Mouse (Mus musculus): ENCODE results near the gene Mtln. TPM values are rescaled to one million over a fixed set of nuclear protein-coding genes. Genes with fewer than 3 reads are reported as not detected.

Gene Mtln
- polyA plus RNA-seq, 1 experiment from 2014 or later: 41.8 TPM

- H3K9me3 ChIP-seq: no peaks in the 10 kb centered on the region
- no peak overlapping the region for H3K27ac ChIP-seq
- H3K9ac ChIP-seq: no peak overlapping the region
- no peak overlapping the region for H3K4me2 ChIP-seq
- no peaks in the 10 kb centered on the region for H3K27me3 ChIP-seq
- 75% methylated on average over 5 of the region's 5 CpGs for WGBS
- no peak overlapping the region for H3K4me3 ChIP-seq
- H3K4me1 ChIP-seq: no peaks in the 10 kb centered on the region
- peaks cover 24% of the 10 kb centered on the region; the same call in 1 of the 2 replicates for H3K36me3 ChIP-seq
- no peak for ATAC-seq (ENCODE audit: insufficient number of reproducible peaks, low FRiP score, low TSS enrichment, low read depth)
Measured at GRCm38 (mm10) chr2:127778451-127778850, 13.8 kb downstream of the Mtln start.

GRCm38 (mm10) chr2:127775013-127775412 is 17.3 kb downstream of the Mtln start:
- no peak overlapping the region for H3K4me3 ChIP-seq
- no peak for ATAC-seq (ENCODE audit: insufficient number of reproducible peaks, low FRiP score, low TSS enrichment, low read depth)
- H3K27me3 ChIP-seq: no peaks in the 10 kb centered on the region
- peaks cover 42% of the 10 kb centered on the region for H3K36me3 ChIP-seq
- H3K9ac ChIP-seq: no peak overlapping the region
- H3K9me3 ChIP-seq: no peaks in the 10 kb centered on the region
- no peaks in the 10 kb centered on the region for H3K4me1 ChIP-seq
- no peak overlapping the region for H3K4me2 ChIP-seq
- no peak overlapping the region for H3K27ac ChIP-seq
- WGBS: 70% methylated on average over 3 of the region's 3 CpGs

- WGBS: 50% methylated on average over 1 of the region's 1 CpGs
- Histone ChIP-seq H3K9me3 (no peaks in the 10 kb centered on the region), H3K4me1 (no peaks in the 10 kb centered on the region), H3K4me2 (no peak overlapping the region), H3K9ac (no peak overlapping the region), H3K27me3 (no peaks in the 10 kb centered on the region), H3K27ac (no peak overlapping the region), H3K36me3 (peaks cover 45% of the 10 kb centered on the region), H3K4me3 (no peak overlapping the region)
- ATAC-seq (ENCODE audit: insufficient number of reproducible peaks, low FRiP score, low TSS enrichment, low read depth): no peak
Measured at GRCm38 (mm10) chr2:127774578-127774941, 17.7 kb downstream of the Mtln start.

GRCm38 (mm10) chr2:127773938-127774577 is 18.2 kb downstream of the Mtln start:
- Histone ChIP-seq H3K4me2 (no peak overlapping the region), H3K4me3 (no peak overlapping the region), H3K36me3 (peaks cover 48% of the 10 kb centered on the region), H3K27me3 (no peaks in the 10 kb centered on the region), H3K9me3 (no peaks in the 10 kb centered on the region), H3K9ac (no peak overlapping the region), H3K4me1 (no peaks in the 10 kb centered on the region), H3K27ac (no peak overlapping the region)
- WGBS: 57% methylated on average over 15 of the region's 15 CpGs
- ATAC-seq (ENCODE audit: insufficient number of reproducible peaks, low FRiP score, low TSS enrichment, low read depth): no peak

GRCm38 (mm10) chr2:127761587-127761986 is 30.7 kb downstream of the Mtln start:
- no peak for ATAC-seq (ENCODE audit: insufficient number of reproducible peaks, low FRiP score, low TSS enrichment, low read depth)
- Histone ChIP-seq H3K36me3 (peaks cover 34% of the 10 kb centered on the region), H3K9me3 (no peaks in the 10 kb centered on the region), H3K27ac (no peak overlapping the region), H3K27me3 (no peaks in the 10 kb centered on the region), H3K4me3 (no peak overlapping the region), H3K4me1 (no peaks in the 10 kb centered on the region), H3K4me2 (no peak overlapping the region), H3K9ac (no peak overlapping the region)
- WGBS: 80% methylated on average over 5 of the region's 5 CpGs

- H3K4me3 ChIP-seq: no peak overlapping the region
- H3K9me3 ChIP-seq: no peaks in the 10 kb centered on the region
- H3K36me3 ChIP-seq: peaks cover 39% of the 10 kb centered on the region
- H3K4me1 ChIP-seq: no peaks in the 10 kb centered on the region
- no peak overlapping the region for H3K27ac ChIP-seq
- H3K9ac ChIP-seq: no peak overlapping the region
- ATAC-seq (ENCODE audit: insufficient number of reproducible peaks, low FRiP score, low TSS enrichment, low read depth): no peak
- WGBS: 73% methylated on average over 10 of the region's 10 CpGs
- no peaks in the 10 kb centered on the region for H3K27me3 ChIP-seq
- no peak overlapping the region for H3K4me2 ChIP-seq
Measured at GRCm38 (mm10) chr2:127760429-127761000, 31.8 kb downstream of the Mtln start.

GRCm38 (mm10) chr2:127760014-127760413 is 32.3 kb downstream of the Mtln start:
- H3K27me3 ChIP-seq: no peaks in the 10 kb centered on the region
- H3K9ac ChIP-seq: no peak overlapping the region
- H3K36me3 ChIP-seq: peaks cover 34% of the 10 kb centered on the region
- H3K27ac ChIP-seq: no peak overlapping the region
- ATAC-seq (ENCODE audit: insufficient number of reproducible peaks, low FRiP score, low TSS enrichment, low read depth): no peak
- H3K4me2 ChIP-seq: no peak overlapping the region
- no peak overlapping the region for H3K4me3 ChIP-seq
- H3K4me1 ChIP-seq: no peaks in the 10 kb centered on the region
- H3K9me3 ChIP-seq: no peaks in the 10 kb centered on the region
- 87% methylated on average over 6 of the region's 6 CpGs for WGBS

GRCm38 (mm10) chr2:127759157-127759880 is 33.0 kb downstream of the Mtln start:
- ATAC-seq (ENCODE audit: insufficient number of reproducible peaks, low FRiP score, low TSS enrichment, low read depth): no peak
- Histone ChIP-seq H3K27ac (no peak overlapping the region), H3K4me3 (no peak overlapping the region), H3K9me3 (no peaks in the 10 kb centered on the region), H3K4me2 (no peak overlapping the region), H3K27me3 (no peaks in the 10 kb centered on the region), H3K9ac (no peak overlapping the region), H3K4me1 (no peaks in the 10 kb centered on the region), H3K36me3 (peaks cover 30% of the 10 kb centered on the region)
- WGBS: 83% methylated on average over 5 of the region's 5 CpGs

- Histone ChIP-seq H3K36me3 (peaks cover 31% of the 10 kb centered on the region), H3K9ac (no peak overlapping the region), H3K27ac (no peak overlapping the region), H3K4me2 (no peak overlapping the region), H3K4me1 (no peaks in the 10 kb centered on the region), H3K9me3 (no peaks in the 10 kb centered on the region), H3K27me3 (no peaks in the 10 kb centered on the region), H3K4me3 (no peak overlapping the region)
- no peak for ATAC-seq (ENCODE audit: insufficient number of reproducible peaks, low FRiP score, low TSS enrichment, low read depth)
- 28% methylated on average over 8 of the region's 8 CpGs for WGBS
Measured at GRCm38 (mm10) chr2:127757171-127757570, 35.1 kb downstream of the Mtln start.

GRCm38 (mm10) chr2:127754113-127754512 is 38.2 kb downstream of the Mtln start:
- ATAC-seq (ENCODE audit: insufficient number of reproducible peaks, low FRiP score, low TSS enrichment, low read depth): no peak
- no peaks in the 10 kb centered on the region for H3K9me3 ChIP-seq
- H3K36me3 ChIP-seq: peaks cover 9% of the 10 kb centered on the region
- H3K27me3 ChIP-seq: no peaks in the 10 kb centered on the region
- no peak overlapping the region for H3K27ac ChIP-seq
- WGBS: 93% methylated on average over 4 of the region's 4 CpGs
- no peak overlapping the region for H3K9ac ChIP-seq
- no peaks in the 10 kb centered on the region for H3K4me1 ChIP-seq
- H3K4me3 ChIP-seq: no peak overlapping the region
- no peak overlapping the region for H3K4me2 ChIP-seq

GRCm38 (mm10) chr2:127751849-127752610 is 40.3 kb downstream of the Mtln start:
- Histone ChIP-seq H3K27ac (no peak overlapping the region), H3K4me1 (no peaks in the 10 kb centered on the region), H3K4me3 (no peak overlapping the region), H3K36me3 (peaks cover 9% of the 10 kb centered on the region), H3K9ac (no peak overlapping the region), H3K9me3 (no peaks in the 10 kb centered on the region), H3K27me3 (no peaks in the 10 kb centered on the region), H3K4me2 (no peak overlapping the region)
- 62% methylated on average over 11 of the region's 11 CpGs for WGBS
- no peak for ATAC-seq (ENCODE audit: insufficient number of reproducible peaks, low FRiP score, low TSS enrichment, low read depth)

GRCm38 (mm10) chr2:127749376-127749775 is 42.9 kb downstream of the Mtln start:
- Histone ChIP-seq H3K36me3 (peaks cover 7% of the 10 kb centered on the region; the same call in 1 of the 2 replicates), H3K4me3 (no peak overlapping the region)
- 48% methylated on average over 1 of the region's 1 CpGs for WGBS

More at GRCm38 (mm10) chr2:127749376-127749775, 42.9 kb downstream of the Mtln start:
- no peaks in the 10 kb centered on the region for H3K9me3 ChIP-seq
- no peaks in the 10 kb centered on the region for H3K4me1 ChIP-seq
- H3K4me2 ChIP-seq: no peak overlapping the region
- H3K27me3 ChIP-seq: no peaks in the 10 kb centered on the region
- no peak for ATAC-seq (ENCODE audit: insufficient number of reproducible peaks, low FRiP score, low TSS enrichment, low read depth)
- H3K9ac ChIP-seq: no peak overlapping the region
- no peak overlapping the region for H3K27ac ChIP-seq
